Mouse (Mus musculus) frontal cortex, adult 2 months (tissue): ENCODE data around the gene Ttc26. TPM values are rescaled to one million over a fixed set of nuclear protein-coding genes. Genes with fewer than 3 reads are reported as not detected.
"Not testable (repeated sequence)": the region's sequence is repeated elsewhere in the genome, so short reads cannot be mapped to it uniquely, and the experiment has no call there.

Experiments
- DNase-seq, 2 experiments: peaks; one replicate each; pipeline ENCODE4 v3.0.0; 2022; ENCODE audit warnings: low spot score in 1 of 2; ENCODE audit errors: extremely low spot score in 1 of 2
- polyA plus RNA-seq: library from polyadenylated mRNA; depleted of rRNA; stranded (reverse); fragments of >200 nt; gene quantifications from 2 replicates; pipeline ENCODE4 v1.2.3, GENCODE M21; 2012; rRNA removed

Gene Ttc26
- polyA plus RNA-seq, 1 experiment = 6.4 TPM

GRCm38 (mm10) chr6:38448295-38448694 lies 67.0 kb downstream of the Ttc26 start:
- no peak for DNase-seq

DNA sequence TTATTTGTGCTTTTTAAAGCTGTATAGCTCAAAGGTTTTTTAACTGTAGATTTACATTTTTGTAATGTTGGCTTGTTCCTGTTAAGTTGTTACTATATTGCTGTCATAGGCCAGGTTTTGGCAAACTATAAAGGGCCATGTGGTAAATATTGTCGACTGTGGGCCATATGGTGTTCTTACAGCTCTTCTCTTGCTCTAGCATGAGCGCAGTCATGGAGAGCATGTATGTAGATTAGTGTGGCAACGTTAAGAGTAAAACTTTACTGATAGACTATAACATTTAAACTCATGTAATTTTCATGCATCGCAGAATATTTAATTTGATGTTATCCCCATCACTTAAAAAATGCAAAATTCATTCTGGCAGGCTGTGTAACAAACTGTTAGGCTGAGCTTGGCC lies 71.8 kb downstream of the Ttc26 start:
- DNase-seq = no peak

DNA sequence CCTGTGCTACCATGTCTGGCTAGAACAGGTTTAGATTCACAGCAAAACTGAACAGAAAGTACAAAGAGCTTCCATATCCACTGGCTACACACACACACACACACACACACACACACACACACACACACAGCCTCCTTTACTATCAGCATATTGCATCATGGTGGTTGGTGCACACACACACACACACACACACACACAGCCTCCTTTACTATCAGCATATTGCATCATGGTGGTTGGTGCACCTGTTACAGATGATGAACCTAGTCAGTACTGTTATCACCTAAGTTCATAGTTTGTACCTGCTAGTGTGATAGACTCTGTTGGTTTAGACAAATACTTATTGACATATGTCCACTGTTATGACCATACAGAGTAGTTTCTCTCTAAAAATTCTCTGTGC lies 75.2 kb downstream of the Ttc26 start:
- not testable (repeated sequence) for DNase-seq

DNA sequence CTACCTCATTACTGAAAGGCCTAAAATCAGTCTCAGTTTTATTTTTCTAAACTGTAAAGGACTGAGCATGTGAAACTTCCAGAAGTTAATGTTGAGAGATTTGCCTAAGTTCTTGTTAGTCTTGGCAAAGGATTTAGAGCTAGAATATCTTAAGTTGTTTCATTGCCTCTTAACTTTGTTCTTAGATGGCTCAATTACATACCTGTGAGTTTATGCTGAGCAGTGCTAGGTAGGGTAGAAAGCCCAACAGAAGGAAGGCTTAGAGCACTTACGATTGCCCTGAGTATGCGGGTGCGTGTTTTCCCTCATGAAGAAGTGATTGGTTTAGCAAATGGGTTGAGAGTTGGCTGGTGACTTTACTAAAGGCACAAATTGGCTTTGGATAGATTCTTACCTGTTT lies 76.8 kb downstream of the Ttc26 start:
- no peak for DNase-seq

DNA sequence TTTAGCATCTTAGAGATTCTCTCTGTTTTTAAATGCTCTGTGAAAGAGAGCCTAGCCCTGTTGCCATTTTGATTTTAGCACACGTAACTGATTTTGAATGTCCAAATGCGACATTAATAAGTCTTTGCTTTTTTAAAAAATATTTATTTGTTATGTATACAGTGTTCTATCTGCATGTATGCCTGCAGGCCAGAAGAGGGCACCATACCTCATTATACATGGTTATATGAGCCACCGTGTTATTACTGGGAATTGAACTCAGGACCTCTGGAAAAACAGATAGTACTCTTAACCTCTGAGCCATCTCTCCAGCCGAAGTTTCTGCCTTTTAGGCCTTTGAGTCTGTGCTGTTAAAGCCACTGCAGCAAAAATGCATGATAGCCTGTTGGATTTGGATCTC lies 88.3 kb downstream of the Ttc26 start:
- DNase-seq = no peak

Other genes with a start within 250 kb of the Ttc26 start
- gene D630045J12Rik, start 127.5 kb upstream of the Ttc26 start, polyA plus RNA-seq = 17.9 and 19.2 TPM in 2 replicates
- 4.0 and 4.2 TPM in 2 replicates for gene Zc3hav1l, start 82.2 kb upstream of the Ttc26 start, polyA plus RNA-seq
- gene Zc3hav1, start 26.9 kb upstream of the Ttc26 start, polyA plus RNA-seq = 3.5 and 3.9 TPM in 2 replicates
- gene Ubn2, start 52.5 kb downstream of the Ttc26 start, polyA plus RNA-seq = 25.3 and 26.8 TPM in 2 replicates
- 122 and 132 TPM in 2 replicates for gene Fmc1, start 152.0 kb downstream of the Ttc26 start, polyA plus RNA-seq
- 210 and 233 TPM in 2 replicates for gene Luc7l2, start 169.9 kb downstream of the Ttc26 start, polyA plus RNA-seq